Mouse (Mus musculus): ENCODE data around the gene Ift80. TPM values are rescaled to one million over a fixed set of nuclear protein-coding genes. Genes with fewer than 3 reads are reported as not detected.
"Not testable (repeated sequence)": the region's sequence is repeated elsewhere in the genome, so short reads cannot be mapped to it uniquely, and the experiment has no call there.

Ift80 gene
- polyA plus RNA-seq, 1 experiment = 0.20 TPM

- Histone ChIP-seq H3K27me3 (ENCODE audit: control insufficient read depth) (no peaks in the 10 kb centered on the region), H3K9me3 (ENCODE audit: control insufficient read depth, low read length) (no peaks in the 10 kb centered on the region), H3K4me1 (ENCODE audit: control insufficient read depth) (no peaks in the 10 kb centered on the region), H3K36me3 (ENCODE audit: control insufficient read depth) (peaks cover 50% of the 10 kb centered on the region), H3K4me3 (replicated peaks) (no peak overlapping the region)
- TF ChIP-seq TAL1 (IDR thresholded peaks at IDR 0.05; ENCODE audit: low read length) (no peak), GATA1 (IDR thresholded peaks at IDR 0.05; ENCODE audit: low read length) (no peak)
Measured at GRCm38 (mm10) chr3:68952707-68953106, 51.7 kb downstream of the Ift80 start.

- not testable (repeated sequence) for H3K4me1 ChIP-seq (ENCODE audit: control insufficient read depth); H3K27me3 ChIP-seq (ENCODE audit: control insufficient read depth); H3K4me3 ChIP-seq (replicated peaks); H3K9me3 ChIP-seq (ENCODE audit: control insufficient read depth, low read length)
- H3K36me3 ChIP-seq (ENCODE audit: control insufficient read depth) = peaks cover 47% of the 10 kb centered on the region
Measured at GRCm38 (mm10) chr3:68951971-68952370, 52.4 kb downstream of the Ift80 start.

GRCm38 (mm10) chr3:68949381-68949780, 55.0 kb downstream of the Ift80 start:
- Histone ChIP-seq H3K36me3 (ENCODE audit: control insufficient read depth) (peaks cover 44% of the 10 kb centered on the region), H3K9me3 (ENCODE audit: control insufficient read depth, low read length) (no peaks in the 10 kb centered on the region), H3K27me3 (ENCODE audit: control insufficient read depth) (no peaks in the 10 kb centered on the region), H3K4me1 (ENCODE audit: control insufficient read depth) (no peaks in the 10 kb centered on the region), H3K4me3 (replicated peaks) (no peak overlapping the region)
- no peak for TF ChIP-seq GATA1 (IDR thresholded peaks at IDR 0.05; ENCODE audit: low read length)
- no peak for TF ChIP-seq TAL1 (IDR thresholded peaks at IDR 0.05; ENCODE audit: low read length)

DNA sequence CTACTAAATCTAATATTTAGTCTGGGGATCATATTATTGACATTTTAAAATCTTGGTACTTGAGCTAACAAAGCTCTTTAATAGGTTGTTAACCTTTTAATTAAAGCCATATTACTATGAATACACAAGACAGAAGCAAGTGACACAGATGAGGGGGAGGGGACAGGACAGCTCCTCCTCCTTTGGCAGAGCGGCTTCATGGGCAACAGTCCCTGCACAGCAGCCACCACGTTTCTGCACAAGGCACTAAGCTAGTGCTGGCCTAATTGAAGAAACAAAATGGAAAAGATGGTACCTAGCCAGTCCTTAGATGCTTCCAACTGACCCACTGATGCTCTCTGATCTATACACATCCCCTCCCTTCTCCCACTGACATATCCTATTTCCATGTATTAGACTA, 55.5 kb downstream of the Ift80 start:
- no peak for TF ChIP-seq GATA1 (IDR thresholded peaks at IDR 0.05; ENCODE audit: low read length)
- TF ChIP-seq TAL1 (IDR thresholded peaks at IDR 0.05; ENCODE audit: low read length) = no peak
- no peaks in the 10 kb centered on the region for H3K4me1 ChIP-seq (ENCODE audit: control insufficient read depth)
- H3K36me3 ChIP-seq (ENCODE audit: control insufficient read depth) = peaks cover 48% of the 10 kb centered on the region

GRCm38 (mm10) chr3:68941867-68942266, 62.5 kb downstream of the Ift80 start:
- no peaks in the 10 kb centered on the region for H3K9me3 ChIP-seq (ENCODE audit: control insufficient read depth, low read length)

More for the DNA sequence above, 55.5 kb downstream of the Ift80 start:
- Histone ChIP-seq H3K4me3 (replicated peaks) (no peak overlapping the region), H3K9me3 (ENCODE audit: control insufficient read depth, low read length) (no peaks in the 10 kb centered on the region), H3K27me3 (ENCODE audit: control insufficient read depth) (no peaks in the 10 kb centered on the region)

DNA sequence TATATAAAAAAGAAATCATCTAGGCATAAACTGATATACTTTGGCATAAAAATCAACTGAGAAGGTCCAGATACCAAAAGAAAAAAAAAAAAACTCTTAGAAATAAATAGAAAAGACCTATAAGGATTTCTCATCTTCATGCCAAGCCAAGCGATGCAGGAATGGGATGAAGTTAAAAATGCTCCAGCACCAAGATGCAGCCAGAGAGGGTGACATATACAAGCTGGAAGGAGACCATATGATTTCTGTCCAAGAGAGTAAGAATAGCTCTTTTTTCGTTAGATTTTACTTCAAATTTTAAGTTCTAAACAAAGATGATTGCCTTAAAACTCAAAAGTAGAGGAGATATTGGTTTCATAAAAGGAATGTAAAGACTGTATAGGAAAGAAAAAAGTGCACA, 64.1 kb downstream of the Ift80 start:
- TF ChIP-seq TAL1 (IDR thresholded peaks at IDR 0.05; ENCODE audit: low read length) = no peak
- Histone ChIP-seq H3K4me1 (ENCODE audit: control insufficient read depth) (no peaks in the 10 kb centered on the region), H3K4me3 (replicated peaks) (no peak overlapping the region)

More at GRCm38 (mm10) chr3:68941867-68942266, 62.5 kb downstream of the Ift80 start:
- Histone ChIP-seq H3K4me1 (ENCODE audit: control insufficient read depth) (no peaks in the 10 kb centered on the region), H3K27me3 (ENCODE audit: control insufficient read depth) (no peaks in the 10 kb centered on the region), H3K4me3 (replicated peaks) (no peak overlapping the region), H3K36me3 (ENCODE audit: control insufficient read depth) (peaks cover 50% of the 10 kb centered on the region)
- TF ChIP-seq GATA1 (IDR thresholded peaks at IDR 0.05; ENCODE audit: low read length) = no peak

DNA sequence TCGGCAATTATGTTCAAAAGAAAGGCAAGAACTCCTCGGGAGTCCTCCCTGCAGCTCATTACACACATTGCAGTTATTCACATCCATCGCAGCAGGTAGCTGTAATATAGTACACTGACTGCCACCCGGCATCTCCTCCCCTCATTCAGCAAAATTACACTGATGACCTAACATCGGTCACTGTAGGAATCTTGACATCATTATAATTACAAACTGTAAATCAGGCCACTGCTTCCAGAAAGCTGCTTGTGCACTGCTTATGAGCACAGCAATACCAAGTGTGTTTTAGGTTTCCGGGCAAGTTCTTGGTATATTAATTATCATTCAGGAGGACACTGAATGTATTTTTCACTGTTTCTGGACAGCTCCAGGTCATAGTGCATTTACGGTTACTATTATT, 65.1 kb downstream of the Ift80 start:
- peaks cover 58% of the 10 kb centered on the region for H3K36me3 ChIP-seq (ENCODE audit: control insufficient read depth)
- no peaks in the 10 kb centered on the region for H3K4me1 ChIP-seq (ENCODE audit: control insufficient read depth)
- no peaks in the 10 kb centered on the region for H3K27me3 ChIP-seq (ENCODE audit: control insufficient read depth)
- TF ChIP-seq TAL1 (IDR thresholded peaks at IDR 0.05; ENCODE audit: low read length) = no peak
- no peak for TF ChIP-seq GATA1 (IDR thresholded peaks at IDR 0.05; ENCODE audit: low read length)
- no peak overlapping the region for H3K4me3 ChIP-seq (replicated peaks)
- H3K9me3 ChIP-seq (ENCODE audit: control insufficient read depth, low read length) = peaks cover 3% of the 10 kb centered on the region

More for the DNA sequence above, 64.1 kb downstream of the Ift80 start:
- Histone ChIP-seq H3K36me3 (ENCODE audit: control insufficient read depth) (peaks cover 53% of the 10 kb centered on the region), H3K9me3 (ENCODE audit: control insufficient read depth, low read length) (peaks cover 3% of the 10 kb centered on the region), H3K27me3 (ENCODE audit: control insufficient read depth) (no peaks in the 10 kb centered on the region)

DNA sequence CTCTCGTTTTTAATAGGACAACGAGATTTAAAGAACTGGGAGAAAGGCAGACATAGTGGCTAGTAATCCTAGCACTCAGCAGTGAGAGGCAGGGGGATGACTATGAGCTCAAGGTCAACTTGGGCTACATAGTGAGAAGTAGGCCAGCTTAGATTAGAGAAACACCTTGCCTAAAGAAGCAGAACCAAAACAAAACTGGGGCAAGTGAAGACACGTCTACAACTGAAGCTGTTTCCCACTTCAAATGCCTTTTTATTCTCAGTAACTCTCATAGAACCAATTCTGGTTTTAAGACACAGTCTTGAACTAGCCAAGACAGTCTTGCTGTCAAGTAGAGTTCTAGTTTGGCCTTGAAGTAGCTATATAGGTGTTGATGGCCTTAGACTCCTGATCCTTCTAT, 67.7 kb downstream of the Ift80 start:
- no peak for TF ChIP-seq TAL1 (IDR thresholded peaks at IDR 0.05; ENCODE audit: low read length)
- TF ChIP-seq GATA1 (IDR thresholded peaks at IDR 0.05; ENCODE audit: low read length) = no peak
- Histone ChIP-seq H3K27me3 (ENCODE audit: control insufficient read depth) (no peaks in the 10 kb centered on the region), H3K4me3 (replicated peaks) (no peak overlapping the region), H3K36me3 (ENCODE audit: control insufficient read depth) (peaks cover 64% of the 10 kb centered on the region), H3K9me3 (ENCODE audit: control insufficient read depth, low read length) (peaks cover 3% of the 10 kb centered on the region), H3K4me1 (ENCODE audit: control insufficient read depth) (no peaks in the 10 kb centered on the region)

GRCm38 (mm10) chr3:68935498-68935897, 68.9 kb downstream of the Ift80 start:
- no peaks in the 10 kb centered on the region for H3K27me3 ChIP-seq (ENCODE audit: control insufficient read depth)
- no peak overlapping the region for H3K4me3 ChIP-seq (replicated peaks)
- peaks cover 64% of the 10 kb centered on the region for H3K36me3 ChIP-seq (ENCODE audit: control insufficient read depth)
- TF ChIP-seq TAL1 (IDR thresholded peaks at IDR 0.05; ENCODE audit: low read length) (no peak), GATA1 (IDR thresholded peaks at IDR 0.05; ENCODE audit: low read length) (no peak)
- peaks cover 3% of the 10 kb centered on the region for H3K9me3 ChIP-seq (ENCODE audit: control insufficient read depth, low read length)
- no peaks in the 10 kb centered on the region for H3K4me1 ChIP-seq (ENCODE audit: control insufficient read depth)

- Histone ChIP-seq H3K4me1 (ENCODE audit: control insufficient read depth) (no peaks in the 10 kb centered on the region), H3K27me3 (ENCODE audit: control insufficient read depth) (no peaks in the 10 kb centered on the region), H3K36me3 (ENCODE audit: control insufficient read depth) (peaks cover 64% of the 10 kb centered on the region), H3K4me3 (replicated peaks) (no peak overlapping the region), H3K9me3 (ENCODE audit: control insufficient read depth, low read length) (peaks cover 3% of the 10 kb centered on the region)
- TF ChIP-seq TAL1 (IDR thresholded peaks at IDR 0.05; ENCODE audit: low read length) = no peak
- no peak for TF ChIP-seq GATA1 (IDR thresholded peaks at IDR 0.05; ENCODE audit: low read length)
Measured at GRCm38 (mm10) chr3:68934259-68934658, 70.1 kb downstream of the Ift80 start.

Measured in erythroblast, embryonic 14.5 days (primary cell).